Mouse (Mus musculus) kidney, adult 2 months (tissue): Measurements from ENCODE around the gene Tjp2.

Experiments
- CTCF ChIP-seq: fragments of 200-500 bp; conservative IDR thresholded peaks from 2 replicates; pipeline ENCODE4 v1.5.1; 2011; ENCODE audit warnings: low read depth, mild to moderate bottlenecking, control low read depth, low read length, moderate library complexity, mixed read lengths; ENCODE audit not compliant: insufficient read depth, insufficient read length
- POLR2A ChIP-seq: fragments of 200-500 bp; IDR thresholded peaks from one replicate; pipeline ENCODE4 v1.6.1; 2011; ENCODE audit warnings: low read depth, low read length, control low read depth

GRCm38 (mm10) chr19:24159751-24160150 is 65.1 kb downstream of the Tjp2 start:
- TF ChIP-seq CTCF (no peak), POLR2A (no peak)
